Mouse (Mus musculus) CD8-positive naive resting alpha-beta T cell, adult 2 months (primary cell): ENCODE measurements around the gene Eno2.
"Not testable (repeated sequence)": the region's sequence is repeated elsewhere in the genome, so short reads cannot be mapped to it uniquely, and the experiment has no call there.

Experiments used
- DNase-seq, 2 experiments: peaks; one replicate each; pipeline ENCODE4 v3.0.0; 2022; ENCODE audit warnings: low read depth in 2 of 2, low spot score in 2 of 2

The Eno2 gene

GRCm38 (mm10) chr6:124769101-124769765 lies at the start of gene Eno2:
Gene Eno2 (minus strand): TSS chr6:124769673.
- DNase-seq = peak in 1 of 2 experiments; percentile 28

DNA sequence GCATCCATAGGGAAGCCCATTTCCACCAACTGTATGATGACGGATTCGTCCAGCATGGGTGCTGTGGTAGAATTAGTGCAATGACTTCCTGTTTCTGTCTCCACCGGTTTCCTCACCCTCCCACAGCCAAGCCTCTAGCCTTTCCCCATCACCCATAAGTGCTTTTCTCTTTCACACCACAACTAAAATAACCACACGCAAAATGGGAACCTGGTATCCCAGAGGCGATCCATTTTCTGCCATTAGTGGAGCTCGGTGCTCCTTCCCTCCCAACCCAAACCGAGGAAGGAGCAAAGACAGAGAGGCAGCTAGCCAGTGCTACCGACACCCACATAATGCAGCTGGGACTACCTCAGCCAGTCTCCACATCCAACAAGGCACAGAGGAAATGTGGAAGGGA lies 48.5 kb upstream of the Eno2 start:
- DNase-seq = no peak

DNA sequence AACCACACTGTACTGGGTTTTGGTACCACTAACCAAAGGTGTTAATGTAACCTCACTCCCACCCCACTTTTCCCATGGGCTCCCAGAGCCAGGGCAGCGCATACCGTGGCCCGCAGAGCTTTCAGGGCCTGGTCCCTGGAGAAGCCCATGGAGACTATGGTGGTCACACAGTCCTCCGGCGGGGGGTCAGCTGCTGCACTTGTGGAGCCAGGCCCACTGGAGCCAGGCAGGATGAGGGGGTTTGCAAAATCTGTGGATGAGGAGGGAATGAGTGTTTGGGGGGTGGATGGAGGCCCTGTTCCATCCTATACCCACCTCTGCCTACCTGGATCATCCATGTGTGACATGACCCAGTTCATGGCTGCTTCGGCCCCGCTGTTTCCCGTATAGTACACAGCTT lies 48.1 kb upstream of the Eno2 start:
- no peak for DNase-seq

GRCm38 (mm10) chr6:124817125-124817524 lies 47.7 kb upstream of the Eno2 start:
- no peak for DNase-seq

DNA sequence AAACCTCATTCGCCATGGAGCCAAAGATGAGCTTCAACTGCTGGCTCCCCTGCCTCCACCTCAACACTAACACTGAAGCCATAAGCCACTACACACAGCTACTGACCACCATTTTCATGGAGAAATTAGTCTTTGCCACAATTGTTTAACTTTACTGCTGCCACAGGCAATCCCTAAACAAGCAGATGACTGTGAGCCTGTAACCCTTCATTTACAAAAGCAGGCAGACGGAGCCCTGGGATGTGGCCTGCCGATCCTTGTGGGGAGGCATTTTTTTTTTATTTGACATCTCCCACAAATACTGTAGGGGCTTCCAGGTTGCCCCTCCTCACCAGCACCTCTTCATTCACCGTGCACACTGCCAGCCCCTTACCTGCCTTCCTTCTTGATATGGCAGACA lies 47.1 kb upstream of the Eno2 start:
- no peak for DNase-seq

DNA sequence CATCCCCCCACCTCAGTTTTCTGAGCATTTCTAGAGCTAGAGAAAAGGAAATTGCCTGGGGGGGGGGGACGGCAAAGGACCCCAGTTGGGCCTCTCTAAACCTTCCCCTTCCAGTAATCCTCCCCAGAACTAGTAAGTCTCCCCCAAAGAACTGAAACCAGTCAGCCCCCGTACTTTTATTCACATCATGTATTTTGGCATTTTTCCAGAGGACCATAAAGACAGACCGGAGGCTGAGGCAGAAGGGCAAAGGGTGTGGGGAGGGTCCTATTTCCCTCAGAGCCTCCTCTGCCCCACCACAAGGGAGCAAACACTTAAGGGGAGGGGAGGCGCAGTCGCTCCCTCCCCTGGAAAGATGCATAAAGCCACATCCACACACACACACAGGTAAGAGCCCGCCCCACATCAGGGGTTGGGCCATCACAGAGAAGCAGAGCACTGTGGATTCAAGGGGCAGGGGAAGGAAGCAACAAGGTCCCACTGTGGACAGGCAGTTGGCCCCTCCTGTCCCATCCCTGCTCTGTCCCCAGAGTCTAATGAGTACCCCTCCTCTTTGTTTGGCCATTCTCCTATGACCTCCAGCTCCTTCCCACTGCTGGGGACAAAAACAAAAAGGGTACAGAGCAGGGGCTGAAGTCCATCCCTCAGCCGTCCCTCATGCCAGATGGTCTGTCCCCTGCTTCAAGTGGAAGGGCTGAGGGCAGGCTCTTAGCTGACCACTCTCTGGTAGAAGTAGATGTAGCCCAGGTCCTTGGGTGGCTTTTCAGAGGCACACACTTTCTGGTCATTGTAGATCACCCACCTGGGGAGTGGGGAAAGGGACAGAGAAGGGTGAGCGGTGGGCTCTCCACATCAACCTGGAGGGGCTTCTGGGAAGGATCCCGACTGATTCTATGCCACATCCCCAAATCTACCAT lies 45.6 kb upstream of the Eno2 start:
- no peak for DNase-seq

DNA sequence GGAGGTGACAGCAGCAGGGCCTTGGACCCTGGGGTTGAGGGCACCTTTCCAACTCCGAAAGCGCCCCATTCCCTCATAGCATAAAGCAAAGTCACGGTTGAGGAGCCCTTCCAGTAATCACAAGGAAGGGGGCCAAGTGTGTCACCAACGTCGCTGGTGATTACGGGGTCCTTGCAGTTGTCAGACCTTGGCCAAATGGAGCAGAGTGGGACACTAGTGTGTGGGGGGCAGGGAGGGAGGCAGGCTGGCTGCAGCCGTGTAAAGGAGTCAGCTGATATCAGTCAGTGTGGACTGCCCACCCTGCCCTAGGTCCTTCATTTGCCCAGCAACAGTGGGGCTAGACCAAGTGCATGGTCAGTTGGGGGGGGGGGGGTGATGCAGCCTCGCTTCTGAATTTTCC lies 45.0 kb upstream of the Eno2 start:
- DNase-seq = no peak

GRCm38 (mm10) chr6:124813933-124814332 lies 44.5 kb upstream of the Eno2 start, which contains the start of gene Tpi1:
Gene Tpi1 (minus strand): TSS chr6:124814296.
- peak; percentile 54 to 67 for DNase-seq

DNA sequence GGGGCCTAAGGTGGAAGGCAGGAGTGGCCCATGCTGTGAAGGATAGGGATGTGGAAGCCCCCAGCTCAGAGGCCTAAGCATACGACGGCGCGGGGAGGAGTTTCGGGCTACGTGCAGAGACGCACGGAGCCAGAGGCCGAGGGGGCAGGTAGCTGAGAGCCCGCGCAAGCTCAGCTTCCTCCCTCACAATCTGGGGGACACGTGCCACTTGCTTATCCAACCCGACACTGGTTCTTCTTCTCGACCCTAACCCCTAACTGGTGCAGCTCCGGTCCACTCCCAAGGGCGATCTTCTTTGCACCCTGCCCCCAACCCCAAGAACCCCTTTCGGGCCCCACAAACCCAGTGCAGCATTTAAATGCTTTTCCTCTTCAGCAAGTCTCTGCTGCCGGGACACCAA lies 44.0 kb upstream of the Eno2 start:
- peak in 1 of 2 experiments; percentile 41 for DNase-seq

DNA sequence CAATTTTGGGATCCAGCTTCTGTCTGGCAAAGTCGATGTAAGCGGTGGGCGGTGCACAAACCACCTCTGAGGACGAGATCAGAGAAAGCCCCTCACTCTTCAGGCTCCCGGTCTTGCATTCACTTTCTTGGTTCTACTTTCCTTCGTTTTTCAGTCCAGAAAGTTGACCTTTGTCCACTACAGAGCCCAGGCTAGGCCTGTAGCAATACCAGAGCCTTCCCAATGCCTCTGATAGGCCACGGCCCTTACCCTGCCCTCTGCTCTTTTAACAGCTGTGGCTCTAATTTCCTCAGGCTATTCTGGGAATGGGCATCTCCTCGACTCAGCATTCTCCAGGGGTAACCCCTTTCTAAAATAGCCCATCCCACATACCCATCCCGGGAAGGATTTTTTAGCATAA lies 43.4 kb upstream of the Eno2 start:
- DNase-seq = no peak

DNA sequence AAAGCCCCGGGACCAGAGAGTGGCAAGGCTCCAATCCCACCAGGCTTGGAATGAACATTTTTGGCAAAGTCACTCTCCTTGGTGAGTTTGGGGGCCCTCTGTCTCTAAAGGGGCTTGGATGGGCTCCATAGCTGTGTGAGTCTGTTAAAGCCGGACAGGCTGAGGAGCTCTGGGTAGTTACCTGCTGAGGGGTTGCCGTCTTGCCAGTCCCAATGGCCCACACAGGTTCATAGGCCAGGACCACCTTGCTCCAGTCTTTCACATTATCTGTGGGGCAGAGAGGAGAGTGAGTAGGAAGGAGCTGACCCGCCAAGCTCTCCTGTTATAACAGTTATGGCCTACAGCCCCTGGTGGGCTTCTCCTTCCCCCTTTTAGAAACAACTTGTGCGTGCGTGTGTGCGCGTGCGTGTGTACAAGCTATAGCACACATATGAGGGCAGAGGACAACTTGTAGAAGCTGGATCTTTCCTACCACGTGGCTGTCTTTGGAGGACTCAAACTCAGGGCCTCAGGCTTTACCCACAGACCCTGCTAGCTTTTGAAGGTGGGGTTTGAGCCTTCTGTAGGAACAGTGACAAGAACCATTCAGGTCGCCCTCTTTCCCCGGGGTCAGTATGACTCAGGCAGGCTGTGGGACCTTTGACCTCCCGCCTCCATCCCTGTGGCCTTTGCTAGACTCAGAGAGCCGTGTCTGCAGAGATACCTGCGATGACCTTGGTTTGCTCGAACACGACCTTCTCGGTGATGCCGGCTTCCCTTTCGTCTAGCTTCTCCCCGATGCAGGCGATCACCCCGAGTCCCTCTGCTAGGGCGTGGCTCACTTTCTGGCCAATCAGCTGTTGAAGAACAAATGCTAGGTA lies 42.5 kb upstream of the Eno2 start:
- DNase-seq = no peak

- DNase-seq = no peak
Observed at GRCm38 (mm10) chr6:124811403-124811665, 41.9 kb upstream of the Eno2 start.

DNA sequence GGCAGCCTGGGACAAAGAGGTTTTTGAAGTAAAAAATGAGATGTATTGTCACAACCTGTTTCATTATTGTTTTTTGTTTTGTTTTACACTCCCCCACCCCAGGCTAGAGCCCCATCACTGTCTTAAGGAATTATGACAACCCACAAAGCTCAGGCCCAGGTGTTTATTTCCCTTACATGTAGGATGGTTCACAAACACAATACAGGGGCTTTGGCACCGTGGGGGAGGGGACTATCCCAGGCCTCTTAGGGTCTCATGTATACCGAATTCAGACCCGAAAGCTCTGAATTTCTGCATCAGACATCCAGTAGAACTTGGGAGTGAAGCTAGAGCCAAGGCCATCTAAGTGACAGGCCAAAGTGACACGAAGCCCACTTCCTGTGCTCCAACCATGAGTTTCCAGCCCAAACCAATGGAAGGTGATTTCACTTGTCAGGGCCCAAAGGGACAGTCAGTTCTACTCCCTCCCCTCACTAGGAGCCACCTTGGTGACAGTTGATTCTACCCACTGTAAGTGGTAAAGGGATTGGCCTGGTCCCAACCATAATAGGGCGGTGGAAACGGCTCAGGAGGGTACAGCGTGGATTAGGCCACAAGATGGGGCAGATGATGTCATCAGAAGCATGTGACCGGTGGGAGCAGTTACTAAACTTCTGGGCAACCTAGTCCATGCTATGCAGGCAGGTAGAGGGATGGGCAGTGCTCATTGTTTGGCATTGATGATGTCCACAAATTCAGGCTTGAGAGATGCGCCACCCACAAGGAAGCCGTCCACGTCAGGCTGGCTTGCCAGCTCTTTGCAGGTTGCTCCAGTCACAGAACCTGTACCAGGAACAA lies 41.3 kb upstream of the Eno2 start:
- DNase-seq = not testable (repeated sequence)

- no peak for DNase-seq
Observed at GRCm38 (mm10) chr6:124809775-124810538, 40.5 kb upstream of the Eno2 start.

DNA sequence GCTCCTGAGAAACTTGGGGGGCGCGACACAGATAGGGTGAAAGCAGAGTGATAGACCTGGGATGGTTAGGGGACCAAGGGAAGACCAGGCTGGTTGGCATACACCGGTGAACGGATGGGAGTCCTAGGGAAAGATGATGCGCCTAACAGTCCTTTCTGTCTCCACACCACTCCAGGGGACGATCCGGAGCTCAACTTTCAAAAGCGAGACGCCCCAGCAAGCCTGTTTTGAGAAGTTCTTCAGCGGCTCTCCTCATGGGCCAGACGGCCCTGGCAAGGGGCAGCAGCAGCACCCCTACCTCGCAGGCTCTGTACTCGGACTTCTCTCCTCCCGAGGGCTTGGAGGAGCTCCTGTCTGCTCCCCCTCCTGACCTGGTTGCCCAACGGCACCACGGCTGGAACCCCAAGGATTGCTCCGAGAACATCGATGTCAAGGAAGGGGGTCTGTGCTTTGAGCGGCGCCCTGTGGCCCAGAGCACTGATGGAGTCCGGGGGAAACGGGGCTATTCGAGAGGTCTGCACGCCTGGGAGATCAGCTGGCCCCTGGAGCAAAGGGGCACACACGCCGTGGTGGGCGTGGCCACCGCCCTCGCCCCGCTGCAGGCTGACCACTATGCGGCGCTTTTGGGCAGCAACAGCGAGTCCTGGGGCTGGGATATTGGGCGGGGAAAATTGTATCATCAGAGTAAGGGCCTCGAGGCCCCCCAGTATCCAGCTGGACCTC lies 39.7 kb upstream of the Eno2 start:
- DNase-seq = no peak

- DNase-seq = no peak
Observed at GRCm38 (mm10) chr6:124808358-124809012, 39.0 kb upstream of the Eno2 start, which contains the start of gene Spsb2. Gene Spsb2 (plus strand): TSS chr6:124808661.

GRCm38 (mm10) chr6:124807986-124808357 lies 38.5 kb upstream of the Eno2 start:
- no peak for DNase-seq

- no peak for DNase-seq
Observed at GRCm38 (mm10) chr6:124807366-124807765, 37.9 kb upstream of the Eno2 start.
